In the genomic region with DNA sequence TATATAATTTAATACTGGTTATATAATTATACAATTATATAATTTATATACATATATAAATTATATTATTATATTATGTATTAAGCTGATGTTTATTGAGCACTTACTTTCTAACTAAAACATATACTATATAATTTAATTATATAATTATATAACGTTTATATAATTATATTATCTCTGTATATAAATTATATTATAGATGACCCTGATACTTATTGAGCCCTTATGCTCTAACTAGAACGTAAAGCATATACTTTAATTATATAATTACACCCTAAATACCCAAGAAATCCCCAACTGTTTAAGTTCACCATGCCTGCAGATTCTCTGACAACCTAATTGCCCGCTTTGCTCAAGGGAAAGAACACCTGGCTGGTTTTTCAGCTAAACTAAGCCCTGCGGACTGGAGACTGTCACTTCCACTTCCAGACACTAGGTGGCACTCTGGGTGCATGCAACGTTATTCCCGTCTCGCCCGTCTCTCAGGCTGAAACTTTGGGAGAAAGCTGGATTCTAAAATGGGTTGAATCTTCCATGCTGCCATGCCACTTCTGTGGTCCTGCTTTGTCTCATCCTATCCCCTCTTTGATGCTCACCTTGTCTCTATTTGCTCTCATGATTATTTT, we compare ENCODE assay signal across 8 mouse cellular contexts.
DNase-seq lines count a peak whose midpoint lies in the region; TF ChIP-seq lines count a peak whose summit lies in the region.

No protein-coding gene starts in this region.

- H3K36me3 ChIP-seq in kidney, adult 2 months (ENCODE audit: control insufficient read depth, insufficient read depth, low read length), result no peaks in the 10 kb centered on the region

- H3K27me3 ChIP-seq in kidney, adult 2 months (replicated peaks; ENCODE audit: control insufficient read depth, insufficient read depth, low read length), result no peaks in the 10 kb centered on the region

- H3K4me3 ChIP-seq in kidney, adult 2 months (ENCODE audit: insufficient read depth, low read depth, low read length), result no peak overlapping the region
- H3K4me3 ChIP-seq in olfactory bulb, adult 2 months (ENCODE audit: insufficient read depth, low read depth, low read length), result no peak overlapping the region

- no peak for TF ChIP-seq POLR2A in kidney, adult 2 months (IDR thresholded peaks at IDR 0.05; ENCODE audit: low read depth, low read length)
- TF ChIP-seq POLR2A in olfactory bulb, adult 2 months (IDR thresholded peaks at IDR 0.05; ENCODE audit: insufficient read depth, low read depth, low read length), result no peak

- peak; percentile 41 to 42 for DNase-seq in urinary bladder, adult 18-20 months (ENCODE audit: low spot score in 2 of 2)
- DNase-seq in urinary bladder, postnatal 10 days (ENCODE audit: low spot score), result no peak
- peak; percentile 68 for DNase-seq in cerebellum, adult 8-10 months
- peak; percentile 37 to 92 for DNase-seq in frontal cortex, adult 2 months (ENCODE audit: extremely low spot score in 1 of 2, low spot score in 1 of 2)
- DNase-seq in kidney, adult 2 months, result peak; percentile 61
- peak; percentile 83 for DNase-seq in left cerebral cortex, postnatal 4 days
- DNase-seq in urinary bladder, postnatal 36 days (ENCODE audit: low spot score in 2 of 2), result peak; percentile 40 to 49

- WGBS in kidney, adult 2 months, result 9% methylated on average over 8 of the region's 8 CpGs
- 3% methylated on average over 8 of the region's 8 CpGs for WGBS in olfactory bulb, adult 2 months

- TF ChIP-seq CTCF in kidney, adult 2 months (conservative IDR thresholded peaks at IDR 0.05; ENCODE audit: insufficient read depth, insufficient read length, low read depth, low read length), result peak; percentile 94
- TF ChIP-seq CTCF in olfactory bulb, adult 2 months (IDR thresholded peaks at IDR 0.05; ENCODE audit: insufficient read depth, low read depth, low read length), result peak; percentile 72

- H3K27ac ChIP-seq in kidney, adult 2 months (ENCODE audit: insufficient read depth, low read depth, low read length), result no peak overlapping the region
- H3K27ac ChIP-seq in olfactory bulb, adult 2 months (ENCODE audit: insufficient read depth, low read depth, low read length), result no peak overlapping the region

- H3K4me1 ChIP-seq in kidney, adult 2 months (ENCODE audit: control insufficient read depth, insufficient read depth, low read length), result no peaks in the 10 kb centered on the region
- H3K4me1 ChIP-seq in olfactory bulb, adult 2 months (ENCODE audit: control insufficient read depth, insufficient read depth, low read length), result peaks cover 2% of the 10 kb centered on the region; the same call in 1 of the 2 replicates

- intact Hi-C loops in left cerebral cortex, postnatal 4 days (cut with DNase I), result loop anchor here (5.0 kb wide), 1 partner anchor 1617 kb away; the partner anchor contains the start of gene Pcdh15
